Mouse (Mus musculus): ENCODE results near the gene Atl2.

GRCm38 (mm10) chr17:79864503-79864902, 31.4 kb downstream of the Atl2 start:
- TF ChIP-seq POLR2A (IDR thresholded peaks at IDR 0.05; ENCODE audit: borderline replicate concordance, extremely low read depth, insufficient read depth, insufficient read length, poor library complexity, severe bottlenecking) (no peak), CTCF (IDR thresholded peaks at IDR 0.05; ENCODE audit: borderline replicate concordance, extremely low read depth, insufficient read depth, insufficient read length) (no peak)

Measured in brain, embryonic 14.5 days (tissue).